Mouse (Mus musculus) heart, adult 2 months (tissue): ENCODE measurements at regions not wholly inside any gene's neighbourhood (a gene's known extent, or its start where the extent isn't known, plus 50 kb on each side); places are given as distances from the start of the nearest gene placed in this dataset.

Experiments used
- CTCF ChIP-seq: fragments of 200-600 bp; IDR thresholded peaks from 2 replicates; pipeline ENCODE4 v1.8.1; 2022; ENCODE audit warnings: antibody characterized with exemption, mild to moderate bottlenecking, moderate library complexity
- EP300 ChIP-seq: fragments of 200-500 bp; IDR thresholded peaks from 2 replicates; pipeline ENCODE4 v1.6.1; 2011; ENCODE audit warnings: low read depth, low read length, control low read depth; ENCODE audit not compliant: insufficient read depth
- POLR2A ChIP-seq: fragments of 200-500 bp; IDR thresholded peaks from 2 replicates; pipeline ENCODE4 v1.6.1; 2011; ENCODE audit warnings: mild to moderate bottlenecking, low read depth, low read length, control low read depth; ENCODE audit not compliant: insufficient read depth

- TF ChIP-seq POLR2A (no peak), CTCF (no peak), EP300 (no peak)
Observed at GRCm38 (mm10) chr16:7978466-7978865, 446.5 kb downstream of the Tmem114 start.
